ENCODE assay signal across 8 mouse cellular contexts in genomic region chr10:80142530-80142925, GRCm38 (mm10). TPM values are rescaled to one million over a fixed set of nuclear protein-coding genes. Genes with fewer than 3 reads are reported as not detected.
DNase-seq lines count a peak whose midpoint lies in the region; ATAC-seq and TF ChIP-seq lines count a peak whose summit lies in the region.

No protein-coding gene starts in this region.

- TF ChIP-seq EP300 in heart, adult 2 months (IDR thresholded peaks at IDR 0.05; ENCODE audit: insufficient read depth, low read depth, low read length): no peak

- H3K27me3 ChIP-seq in heart, adult 2 months (ENCODE audit: control insufficient read depth, insufficient read depth, low read length): no peaks in the 10 kb centered on the region; the same call in 1 of the 2 replicates
- peaks cover 13% of the 10 kb centered on the region; the same call in 1 of the 2 replicates for H3K27me3 ChIP-seq in lung, embryonic 16.5 days (ENCODE audit: control insufficient read depth, insufficient read depth, low read depth, low read length)

- intact Hi-C loops in heart, adult 2 months (cut with DNase I): loop anchor here (5.0 kb wide), 1 partner anchor 215 kb away; the partner anchor contains the start of gene Arid3a
- intact Hi-C loops in heart, postnatal 10 days (cut with DNase I): loop anchor here (5.0 kb wide), 2 partner anchors 155 to 285 kb away; partner anchors contain the start of gene Cnn2

- no peak for TF ChIP-seq CTCF in heart, adult 2 months (IDR thresholded peaks at IDR 0.05)
- TF ChIP-seq CTCF in bone marrow macrophage, adult 2 months (IDR thresholded peaks at IDR 0.05; ENCODE audit: low read depth, low read length): no peak

- H3K4me1 ChIP-seq in heart, adult 2 months (ENCODE audit: control insufficient read depth, insufficient read depth, low read length): peaks cover 19% of the 10 kb centered on the region
- H3K4me1 ChIP-seq in bone marrow macrophage, adult 2 months (ENCODE audit: control insufficient read depth, insufficient read depth, low read length): peaks cover 5% of the 10 kb centered on the region
- peaks cover 45% of the 10 kb centered on the region for H3K4me1 ChIP-seq in lung, embryonic 16.5 days (replicated peaks; ENCODE audit: control insufficient read depth, insufficient read depth, low read length)

- no peaks in the 10 kb centered on the region for H3K36me3 ChIP-seq in heart, adult 2 months (ENCODE audit: control insufficient read depth, insufficient read depth, low read length)
- peaks cover 18% of the 10 kb centered on the region for H3K36me3 ChIP-seq in lung, embryonic 16.5 days (ENCODE audit: control insufficient read depth, insufficient read depth, low read length)

- H3K79me2 ChIP-seq in heart, adult 2 months (replicated peaks; ENCODE audit: control insufficient read depth, insufficient read depth, low read length): peaks cover 4% of the 10 kb centered on the region

- peak overlapping the region; percentile 84 for H3K4me3 ChIP-seq in heart, adult 2 months
- peak overlapping the region; percentile 74 for H3K4me3 ChIP-seq in bone marrow macrophage, adult 2 months (ENCODE audit: insufficient read depth, low read length)
- H3K4me3 ChIP-seq in lung, embryonic 16.5 days (ENCODE audit: low read length): peak overlapping the region; percentile 83

- no peak for DNase-seq in heart, adult 2 months
- DNase-seq in heart, postnatal 10 days: no peak
- peak; percentile 74 for DNase-seq in induced T-regulatory cell, adult 2 months (ENCODE audit: low read depth)
- DNase-seq in ovary, postnatal 10 days (ENCODE audit: low spot score): no peak
- no peak for DNase-seq in embryo, embryonic 10.5 days (ENCODE audit: low spot score)

- TF ChIP-seq POLR2A in heart, adult 2 months (IDR thresholded peaks at IDR 0.05; ENCODE audit: insufficient read depth, low read depth, low read length): no peak; the same call in 1 of the 2 replicates
- no peak for TF ChIP-seq POLR2A in bone marrow macrophage, adult 2 months (IDR thresholded peaks at IDR 0.05; ENCODE audit: borderline replicate concordance, low read depth, low read length)

- ATAC-seq in lung, embryonic 16.5 days (ENCODE audit: low read depth): no peak
- ATAC-seq in frontal cortex, adult (ENCODE audit: low TSS enrichment): no peak

- H3K9ac ChIP-seq in heart, adult 2 months (ENCODE audit: low read depth, low read length): peak overlapping the region; percentile 99
- peak overlapping the region; percentile 93 for H3K9ac ChIP-seq in lung, embryonic 16.5 days (ENCODE audit: low read length)

- H3K9me3 ChIP-seq in lung, embryonic 16.5 days (ENCODE audit: control insufficient read depth, low read length): no peaks in the 10 kb centered on the region

- H3K4me2 ChIP-seq in lung, embryonic 16.5 days (ENCODE audit: low read depth, low read length): peak overlapping the region; percentile 96

- WGBS in heart, adult 2 months: 0% methylated on average over 15 of the region's 15 CpGs
- WGBS in lung, embryonic 16.5 days: under 1% methylated on average over 15 of the region's 15 CpGs

- peak overlapping the region; percentile 95 for H3K27ac ChIP-seq in heart, adult 2 months
- peak overlapping the region; percentile 57 for H3K27ac ChIP-seq in bone marrow macrophage, adult 2 months (ENCODE audit: insufficient read depth, low read depth, low read length)
- peak overlapping the region; percentile 86 for H3K27ac ChIP-seq in lung, embryonic 16.5 days (ENCODE audit: low read length)

RNA-seq across cellular contexts. Expression of gene Cbarp, which starts 1.9 kb away (rescaled TPM):
- 1 to 10 TPM; 3.9 to 4.9 TPM for total RNA-seq in heart, adult 2 months (2021)
- 3.0 and 4.3 TPM in 2 replicates for polyA plus RNA-seq in heart, adult 2 months (2012; rRNA removed)
- total RNA-seq in heart, postnatal 10 days (2021): 1 to 10 TPM; 3.2 to 4.1 TPM
- polyA plus RNA-seq in bone marrow macrophage, adult 2 months (2012; ENCODE audit: insufficient read depth, insufficient read length, missing spikeins): 2.0 and 2.9 TPM in 2 replicates
- 3.9 and 5.6 TPM in 2 replicates for polyA plus RNA-seq in lung, embryonic 16.5 days (2015; fragmentation: Nextera tagmentation; extraction: Ambion mirVana)

RNA-seq across cellular contexts. Expression of gene Atp5d, which starts 4.1 kb away (rescaled TPM):
- 1,000 to 10,000 TPM; 1,015 to 1,150 TPM for total RNA-seq in heart, adult 2 months (2021)
- 1,139 and 1,938 TPM in 2 replicates for polyA plus RNA-seq in heart, adult 2 months (2012; rRNA removed)
- total RNA-seq in heart, postnatal 10 days (2021): 1,000 to 10,000 TPM; 1,058 to 1,125 TPM
- polyA plus RNA-seq in bone marrow macrophage, adult 2 months (2012; ENCODE audit: insufficient read depth, insufficient read length, missing spikeins): 198 TPM in 2 replicates
- 534 and 552 TPM in 2 replicates for polyA plus RNA-seq in lung, embryonic 16.5 days (2015; fragmentation: Nextera tagmentation; extraction: Ambion mirVana)

RNA-seq across cellular contexts. Expression of gene Midn, which starts 5.5 kb away (rescaled TPM):
- 100 to 1,000 TPM in 1 of 2 experiments, 10 to 100 TPM in 1; 96.2 to 102 TPM for total RNA-seq in heart, adult 2 months (2021)
- polyA plus RNA-seq in heart, adult 2 months (2012; rRNA removed): 50.1 and 74.5 TPM in 2 replicates
- total RNA-seq in heart, postnatal 10 days (2021): 100 to 1,000 TPM; 132 to 190 TPM
- 32.9 and 40.5 TPM in 2 replicates for polyA plus RNA-seq in bone marrow macrophage, adult 2 months (2012; ENCODE audit: insufficient read depth, insufficient read length, missing spikeins)
- 11.8 and 12.9 TPM in 2 replicates for polyA plus RNA-seq in lung, embryonic 16.5 days (2015; fragmentation: Nextera tagmentation; extraction: Ambion mirVana)

RNA-seq across cellular contexts. Expression of gene Cirbp, which starts 23.3 kb away (rescaled TPM):
- total RNA-seq in heart, adult 2 months (2021): 10 to 100 TPM; 34.2 to 43.2 TPM
- 62.5 and 85.8 TPM in 2 replicates for polyA plus RNA-seq in heart, adult 2 months (2012; rRNA removed)
- total RNA-seq in heart, postnatal 10 days (2021): 100 to 1,000 TPM; 113 to 134 TPM
- 48.0 and 49.8 TPM in 2 replicates for polyA plus RNA-seq in bone marrow macrophage, adult 2 months (2012; ENCODE audit: insufficient read depth, insufficient read length, missing spikeins)
- polyA plus RNA-seq in lung, embryonic 16.5 days (2015; fragmentation: Nextera tagmentation; extraction: Ambion mirVana): 73.4 and 83.4 TPM in 2 replicates

RNA-seq across cellular contexts. Expression of gene Stk11, which starts 26.9 kb away (rescaled TPM):
- total RNA-seq in heart, adult 2 months (2021): 100 to 1,000 TPM; 140 to 161 TPM
- 127 and 144 TPM in 2 replicates for polyA plus RNA-seq in heart, adult 2 months (2012; rRNA removed)
- total RNA-seq in heart, postnatal 10 days (2021): 100 to 1,000 TPM; 110 to 112 TPM
- 104 TPM in 2 replicates for polyA plus RNA-seq in bone marrow macrophage, adult 2 months (2012; ENCODE audit: insufficient read depth, insufficient read length, missing spikeins)
- 18.6 and 23.3 TPM in 2 replicates for polyA plus RNA-seq in lung, embryonic 16.5 days (2015; fragmentation: Nextera tagmentation; extraction: Ambion mirVana)
